Mouse (Mus musculus) kidney, adult 8-10 months (tissue): ENCODE measurements around the gene Vav1.
"Not testable (repeated sequence)": the region's sequence is repeated elsewhere in the genome, so short reads cannot be mapped to it uniquely, and the experiment has no call there.

Experiments
- DNase-seq, 2 experiments: peaks; one replicate each; pipeline ENCODE4 v3.0.0; 2022

Gene Vav1

DNA sequence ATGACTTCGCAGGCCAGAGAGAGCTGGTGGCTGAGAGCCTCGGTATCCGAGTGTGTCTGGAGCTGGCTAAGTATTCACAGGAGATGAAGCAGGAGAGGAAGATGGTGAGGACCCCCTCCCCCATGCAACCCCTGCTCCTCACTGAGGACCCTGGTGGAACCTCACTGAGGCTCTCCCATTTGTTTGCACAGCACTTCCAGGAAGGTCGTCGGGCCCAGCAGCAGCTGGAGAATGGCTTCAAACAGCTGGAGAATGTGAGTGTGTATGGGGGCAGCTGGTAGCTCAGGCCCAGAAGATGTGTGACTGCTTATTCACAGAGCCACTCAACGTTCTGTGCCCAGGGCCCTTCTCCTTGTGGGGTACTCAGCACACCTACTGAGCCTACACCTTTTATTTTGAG is 25.6 kb upstream of the Vav1 start:
- DNase-seq: no peak

DNA sequence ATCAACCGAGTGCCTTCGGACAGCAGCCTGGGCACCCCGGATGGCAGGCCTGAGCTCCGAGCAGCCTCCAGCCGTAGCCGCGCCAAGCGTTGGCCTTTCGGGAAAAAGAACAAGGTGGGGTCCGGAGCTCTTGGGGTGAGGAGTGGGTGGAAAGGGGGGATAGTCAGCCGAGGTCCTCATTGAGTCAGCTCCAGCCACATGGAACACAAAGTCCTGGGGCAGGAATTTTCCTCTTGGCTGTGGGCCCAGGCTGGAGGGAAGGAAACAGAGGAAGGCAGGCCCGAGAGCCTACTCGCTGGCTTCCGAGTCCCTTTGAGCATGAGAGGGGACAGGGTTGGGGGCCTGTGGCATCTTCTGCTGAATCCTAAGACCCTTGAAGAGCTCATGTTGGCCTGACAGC is 23.5 kb upstream of the Vav1 start:
- DNase-seq: peak in 1 of 2 experiments; percentile 47

DNA sequence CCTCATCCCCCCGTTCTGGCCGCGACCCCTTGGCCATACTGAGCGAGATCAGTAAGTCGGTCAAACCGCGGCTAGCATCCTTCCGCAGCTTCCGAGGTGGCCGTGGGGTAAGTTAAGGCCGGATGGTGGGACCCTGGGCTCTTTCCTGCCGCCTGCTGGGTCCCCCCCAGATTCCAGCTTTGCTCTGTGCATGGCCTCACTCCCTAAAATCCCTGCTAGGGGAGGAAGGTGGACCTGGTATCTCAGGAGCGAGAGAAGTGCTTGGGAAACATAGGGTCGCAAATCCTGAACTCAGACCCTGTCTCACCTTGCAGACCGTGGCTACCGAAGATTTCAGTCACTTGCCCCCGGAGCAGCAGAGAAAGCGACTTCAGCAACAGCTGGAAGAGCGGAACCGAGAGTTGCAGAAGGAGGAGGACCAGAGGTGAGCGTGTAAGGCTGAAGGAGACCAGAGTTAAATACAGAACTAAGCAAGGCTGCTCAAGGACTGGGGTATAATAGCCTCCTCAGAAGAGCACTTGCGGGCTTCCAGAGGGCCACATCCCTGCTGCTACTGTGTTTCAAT is 21.9 kb upstream of the Vav1 start:
- DNase-seq: no peak

DNA sequence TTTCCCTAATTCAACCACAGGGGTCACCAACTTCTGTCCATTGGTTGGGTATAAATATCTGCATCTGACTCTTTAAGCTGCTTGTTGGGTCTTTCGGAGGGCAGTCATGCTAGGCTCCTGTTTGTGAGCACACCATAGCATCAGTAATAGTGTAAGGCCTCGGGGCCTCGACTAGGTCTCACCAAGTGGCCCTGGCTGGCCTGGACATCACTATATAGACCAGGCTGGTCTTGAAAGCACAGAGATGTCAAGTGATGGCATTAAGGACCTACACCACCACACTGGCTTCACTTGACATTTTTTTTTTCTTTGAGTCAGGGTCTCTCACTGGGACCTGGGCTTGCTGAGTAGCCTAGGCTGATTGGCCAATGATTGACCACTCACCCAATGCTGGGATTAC is 20.7 kb upstream of the Vav1 start:
- no peak for DNase-seq

DNA sequence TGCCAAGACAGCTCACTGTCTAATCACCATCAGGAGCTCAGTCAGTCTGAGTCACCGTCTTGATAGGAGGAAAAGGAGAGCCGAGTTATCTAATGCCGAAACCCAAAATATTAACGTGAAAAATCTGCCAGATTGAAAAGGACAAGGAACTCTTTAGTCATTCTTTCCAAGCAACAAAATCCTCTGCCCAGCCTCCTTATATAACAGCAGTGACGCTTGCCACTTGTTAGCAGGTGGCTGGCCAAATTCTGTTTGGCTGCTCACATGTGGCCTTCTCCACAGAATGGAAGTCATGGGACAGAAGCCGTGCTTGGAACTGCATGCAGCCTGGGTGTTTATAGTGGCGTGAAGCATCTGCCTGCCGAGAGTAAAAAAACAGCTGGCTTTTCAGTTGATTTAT is 19.2 kb upstream of the Vav1 start:
- no peak for DNase-seq

DNA sequence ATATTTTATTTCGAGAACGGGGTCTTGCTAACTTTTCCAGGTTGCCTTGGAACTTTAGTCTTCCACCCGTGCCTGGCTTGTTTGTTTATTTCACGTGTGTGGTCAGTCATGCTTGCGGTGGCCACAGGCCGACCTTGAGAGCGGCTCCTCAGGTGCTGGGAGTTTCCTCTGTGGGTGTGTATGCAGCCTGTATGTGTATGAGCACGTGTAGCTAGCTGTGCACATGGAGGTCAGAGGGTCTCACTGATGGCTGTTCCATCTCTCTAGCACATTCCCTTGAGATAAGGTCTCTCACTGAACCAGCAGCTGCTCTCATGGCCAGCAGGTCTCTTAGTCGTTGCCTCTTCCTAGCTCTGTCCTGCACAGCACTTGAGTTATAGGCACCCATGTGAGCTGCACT is 18.5 kb upstream of the Vav1 start:
- no peak for DNase-seq

DNA sequence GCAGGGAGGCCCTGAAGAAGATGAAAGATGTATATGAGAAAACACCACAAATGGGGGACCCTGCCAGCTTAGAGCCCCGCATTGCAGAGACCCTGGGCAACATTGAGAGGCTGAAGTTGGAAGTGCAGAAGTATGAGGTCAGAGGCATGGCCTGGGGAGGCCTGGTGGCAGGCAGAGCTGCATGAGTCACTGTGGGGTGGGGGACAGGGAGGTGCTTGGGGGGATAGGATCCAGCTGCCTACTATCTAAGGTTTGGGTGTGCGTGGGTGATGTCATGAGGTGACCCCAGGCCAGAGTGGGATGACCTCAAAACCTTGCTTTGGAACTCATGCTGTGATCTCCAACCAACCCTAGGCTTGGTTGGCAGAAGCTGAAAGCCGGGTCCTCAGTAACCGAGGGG is 17.6 kb upstream of the Vav1 start:
- no peak for DNase-seq

DNA sequence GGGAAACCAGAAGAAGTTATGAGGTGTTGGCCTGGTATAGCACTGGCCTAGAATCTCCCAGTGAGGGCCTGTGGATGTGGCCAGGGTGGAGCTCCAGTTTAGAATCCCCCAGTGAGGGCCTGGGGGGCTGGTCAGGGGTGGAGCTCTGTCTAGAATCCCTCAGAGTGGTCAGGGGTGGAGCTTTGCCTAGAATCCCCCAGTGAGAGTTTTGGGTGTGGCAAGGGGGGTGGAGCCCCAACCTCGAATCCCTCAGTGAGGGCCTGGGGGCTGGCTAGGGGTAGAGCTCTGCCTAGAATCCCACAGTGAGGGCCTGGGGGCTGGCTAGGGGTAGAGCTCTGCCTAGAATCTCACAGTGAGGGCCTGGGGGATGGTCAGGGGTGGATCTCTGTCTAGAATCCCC is 17.1 kb upstream of the Vav1 start:
- DNase-seq: no peak

DNA sequence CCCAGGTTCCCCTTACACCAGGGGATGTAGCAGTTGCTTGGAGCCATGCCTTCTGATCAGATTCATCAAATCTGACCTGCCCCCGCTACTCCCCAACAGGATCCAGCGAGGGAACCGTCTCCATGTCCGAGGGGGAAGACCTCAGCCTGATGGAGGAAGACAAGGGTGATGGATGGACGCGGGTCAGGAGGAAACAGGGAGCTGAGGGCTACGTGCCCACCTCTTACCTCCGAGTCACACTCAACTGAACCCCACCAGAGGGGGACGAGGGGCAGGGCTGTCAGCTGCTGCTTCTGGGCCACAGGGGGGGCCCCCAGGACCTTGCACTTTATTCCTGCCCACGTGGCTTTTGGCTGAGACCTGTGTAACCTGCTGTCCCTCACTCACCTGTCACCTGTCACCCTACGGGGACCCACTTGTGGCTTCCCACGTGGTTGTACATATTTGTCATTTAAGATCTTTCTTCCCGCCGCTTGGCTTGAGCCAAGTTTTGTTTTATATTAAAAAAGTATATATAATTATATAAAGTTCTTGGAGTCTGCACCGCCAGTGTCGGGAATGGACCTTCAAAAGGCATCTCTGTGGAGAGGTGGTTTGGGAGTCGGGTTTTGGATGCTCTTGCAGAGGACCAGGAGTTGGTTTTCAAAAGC is 15.9 kb upstream of the Vav1 start:
- no peak for DNase-seq

DNA sequence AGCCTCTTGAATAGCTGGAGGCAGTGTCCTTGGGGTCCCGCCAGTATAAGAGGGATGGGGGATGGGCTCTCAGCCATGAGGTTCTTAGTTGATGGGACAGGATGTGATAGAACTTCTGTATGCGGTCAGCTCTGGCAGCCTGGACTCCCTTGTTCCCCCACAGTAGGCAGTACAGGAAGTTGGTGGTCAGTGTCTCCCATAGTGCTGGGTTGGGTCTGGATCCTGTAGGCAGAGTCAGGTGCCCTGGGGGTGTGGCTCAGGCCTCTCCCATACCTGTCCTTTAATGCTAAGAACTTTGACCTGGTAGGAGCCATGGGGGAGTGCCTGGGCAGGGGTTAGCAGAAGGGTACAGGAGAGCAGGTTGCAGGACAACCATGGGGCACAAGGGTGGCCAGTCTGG is 14.7 kb upstream of the Vav1 start:
- DNase-seq: no peak

DNA sequence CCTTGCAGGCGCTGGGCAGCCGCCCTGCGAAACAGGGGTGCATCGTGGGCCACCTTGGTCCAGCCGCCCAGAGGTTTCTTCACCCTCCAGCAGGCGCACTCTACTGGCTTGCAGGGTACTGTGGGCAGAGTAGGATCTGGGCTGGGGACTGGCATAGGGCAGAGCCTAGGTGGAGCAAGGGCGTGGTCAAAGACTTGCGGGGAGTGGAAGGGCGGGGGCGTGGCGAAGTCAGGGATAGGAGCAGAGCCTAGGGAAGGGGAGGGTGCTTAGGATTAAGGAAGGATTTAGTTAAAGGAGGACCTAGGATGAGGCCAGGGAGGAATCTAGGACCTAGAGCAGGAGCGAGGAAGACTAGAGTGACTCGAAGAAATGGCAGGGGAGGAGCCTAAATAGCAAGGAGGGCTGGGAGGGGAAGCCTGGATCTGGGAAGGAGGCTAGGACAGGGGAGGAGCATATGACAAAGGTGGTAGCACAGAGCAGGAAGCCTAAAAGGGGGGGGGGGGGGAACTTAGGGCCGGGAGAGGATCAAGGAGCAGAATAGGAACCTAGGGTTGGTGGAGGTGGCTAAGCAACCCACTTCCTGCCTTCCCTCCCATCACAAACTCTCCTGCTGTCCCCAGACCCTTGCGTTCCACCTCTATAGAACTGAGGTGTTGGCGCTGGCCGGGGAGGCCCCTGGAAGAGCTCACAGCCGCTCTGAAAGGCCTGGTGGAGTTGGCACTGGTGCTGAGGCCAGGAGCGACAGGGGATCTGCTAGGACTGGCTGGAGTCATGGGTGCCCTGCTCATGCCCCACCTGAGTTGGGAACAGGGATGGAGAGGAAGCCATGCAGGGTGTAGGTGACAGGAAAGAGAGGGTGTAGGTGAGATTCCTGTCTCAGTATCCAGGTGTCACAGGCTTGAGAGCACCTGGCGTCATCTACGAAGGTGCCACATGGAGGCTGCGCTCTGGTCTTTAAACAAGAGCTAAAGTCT is 13.6 kb upstream of the Vav1 start:
- peak; percentile 93 for DNase-seq

DNA sequence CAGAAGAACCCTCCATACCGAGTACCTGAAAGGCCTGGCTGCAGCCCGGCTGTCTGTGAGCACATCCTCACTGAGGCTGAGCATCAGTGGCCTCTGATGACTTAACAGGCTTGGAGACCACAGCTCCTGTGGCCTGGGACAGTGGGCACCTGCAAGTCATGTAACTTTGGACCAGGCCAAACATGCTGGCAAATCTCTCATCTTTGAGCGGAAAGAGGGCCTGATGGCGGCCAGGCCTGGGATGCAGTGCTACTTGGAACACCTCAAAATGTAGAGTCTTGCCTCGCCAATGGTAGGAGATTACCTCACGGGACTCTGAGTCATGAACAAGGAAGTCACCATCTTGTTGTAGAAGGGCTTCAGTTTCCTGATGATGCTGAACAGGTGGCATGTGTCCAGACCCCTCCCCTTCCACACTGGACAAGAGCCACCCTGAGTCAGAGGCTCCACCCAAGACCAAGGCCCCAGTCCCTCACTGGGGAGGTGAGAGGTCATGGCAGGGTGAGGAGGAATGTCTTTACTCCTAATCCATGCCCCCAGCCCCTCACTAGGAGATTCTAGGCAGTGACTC is 11.3 kb upstream of the Vav1 start:
- no peak for DNase-seq

DNA sequence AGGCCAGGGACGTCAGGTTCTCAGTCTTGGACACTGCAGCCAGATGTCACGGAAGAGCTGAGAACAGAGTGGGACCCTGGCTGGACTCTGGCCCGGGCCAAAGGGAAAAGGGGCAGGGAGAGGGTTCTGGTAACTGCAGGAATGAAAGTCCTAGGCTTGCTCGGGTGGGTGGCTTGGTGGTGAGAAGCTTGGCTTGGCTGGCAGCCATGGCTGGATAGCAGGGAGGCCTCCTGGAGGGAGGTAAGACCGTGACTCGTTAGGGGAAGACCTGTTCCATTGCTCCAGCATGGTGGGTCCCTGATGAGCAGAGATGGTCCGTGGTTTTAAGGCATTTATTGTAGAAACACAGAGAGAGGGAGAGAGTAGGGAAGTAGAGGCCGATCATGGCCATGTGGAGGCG is 7.6 kb upstream of the Vav1 start:
- no peak for DNase-seq

DNA sequence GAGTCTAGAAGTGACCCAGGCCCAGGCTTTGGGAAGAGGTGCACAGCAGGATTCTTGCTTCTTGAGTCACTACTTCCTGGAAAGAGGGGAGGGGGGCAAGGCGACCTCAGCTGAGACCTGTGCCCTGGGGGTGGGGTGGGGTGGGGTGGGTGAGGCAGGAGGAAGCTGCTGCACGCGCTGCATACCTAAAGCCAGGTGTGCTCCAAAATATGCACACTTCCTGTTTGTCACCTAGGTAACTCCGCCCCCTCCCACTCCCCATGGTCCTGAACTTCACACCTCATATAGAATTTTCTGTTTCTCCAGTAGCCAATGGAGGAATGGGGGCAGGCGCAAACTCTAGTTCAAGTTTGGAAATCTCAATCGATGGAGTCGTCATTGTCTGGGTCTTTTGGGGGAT is 5.1 kb upstream of the Vav1 start:
- no peak for DNase-seq

DNA sequence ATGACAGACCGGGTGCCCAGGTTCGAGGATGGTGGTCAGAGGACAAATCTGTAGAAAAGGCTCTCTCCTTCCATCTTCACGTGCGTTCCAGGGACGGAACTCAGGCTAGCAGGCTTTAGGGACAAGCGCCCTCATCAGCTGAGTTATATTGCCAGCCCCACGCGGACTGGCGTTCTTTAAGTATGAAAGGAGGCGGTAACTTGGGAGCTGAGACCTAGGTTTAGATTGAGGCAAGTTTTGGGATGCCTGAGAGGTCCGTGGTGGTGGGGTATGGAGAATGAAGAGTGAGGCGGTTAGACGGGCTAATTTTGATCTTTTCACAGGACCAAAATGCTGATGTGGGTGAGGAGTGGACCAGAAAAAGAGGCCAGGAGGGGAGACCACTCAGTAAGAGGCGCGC is 4.2 kb upstream of the Vav1 start:
- no peak for DNase-seq

DNA sequence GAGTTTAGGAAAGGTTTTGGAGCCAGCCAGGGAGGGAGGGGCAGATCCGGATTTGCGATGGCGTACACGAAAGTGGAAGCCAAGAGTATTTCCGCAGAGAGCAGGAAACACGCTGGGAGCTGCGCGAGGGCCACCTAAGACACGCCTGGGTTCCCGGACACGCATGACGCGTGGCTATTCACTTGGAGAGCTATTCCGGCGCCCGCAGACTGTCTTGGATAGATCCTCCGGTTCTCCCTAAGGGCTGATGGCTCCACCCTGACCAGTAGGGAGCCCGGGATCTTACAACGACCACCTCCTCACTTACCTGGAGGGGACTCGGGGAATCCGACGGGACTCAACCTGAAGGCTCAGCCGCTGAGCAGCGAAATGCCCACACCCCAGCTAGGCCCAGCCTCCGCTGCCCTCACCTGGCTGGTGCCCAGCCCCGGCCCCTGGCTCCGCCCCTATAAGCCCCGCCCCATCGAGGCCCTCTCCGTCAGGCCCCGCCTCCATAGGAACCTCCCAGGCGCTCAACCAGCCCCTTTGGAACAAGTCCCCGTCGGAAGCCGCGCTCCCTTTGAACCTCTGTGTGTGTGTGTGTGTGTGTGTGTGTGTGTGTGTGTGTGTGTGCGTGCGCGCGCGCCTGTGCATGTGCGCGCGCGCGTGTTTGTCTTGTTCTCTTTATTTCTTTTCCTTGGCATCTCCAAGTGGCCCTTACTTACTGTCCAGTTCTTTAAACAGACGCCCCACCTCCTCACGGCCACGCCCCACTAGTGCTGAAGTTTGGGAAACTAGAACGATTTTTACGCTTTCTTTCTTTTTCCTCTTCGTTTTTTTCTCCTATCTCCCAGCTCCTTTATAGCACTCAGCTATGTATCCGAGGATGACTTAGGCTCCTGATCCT is 3.5 kb upstream of the Vav1 start:
- DNase-seq: peak; percentile 88 to 94

DNA sequence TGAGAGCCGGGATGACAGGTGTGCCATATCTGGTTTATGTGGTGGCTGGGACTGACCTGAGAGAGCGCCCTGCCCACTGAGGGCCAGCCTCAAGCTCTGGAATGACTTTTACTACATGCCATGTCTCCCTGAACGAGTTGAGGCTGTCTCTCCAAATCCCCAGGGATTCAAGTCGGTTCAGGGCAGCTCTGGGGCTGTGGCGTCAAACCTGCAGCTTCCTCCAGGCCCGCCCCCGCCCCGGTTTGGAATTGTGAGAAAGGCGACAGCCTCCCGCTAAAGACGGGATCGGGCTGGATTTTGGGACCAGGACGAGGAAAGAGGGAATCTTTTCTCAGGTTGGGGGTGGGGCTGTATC is 2.9 kb upstream of the Vav1 start:
- DNase-seq: peak in 1 of 2 experiments; percentile 20

DNA sequence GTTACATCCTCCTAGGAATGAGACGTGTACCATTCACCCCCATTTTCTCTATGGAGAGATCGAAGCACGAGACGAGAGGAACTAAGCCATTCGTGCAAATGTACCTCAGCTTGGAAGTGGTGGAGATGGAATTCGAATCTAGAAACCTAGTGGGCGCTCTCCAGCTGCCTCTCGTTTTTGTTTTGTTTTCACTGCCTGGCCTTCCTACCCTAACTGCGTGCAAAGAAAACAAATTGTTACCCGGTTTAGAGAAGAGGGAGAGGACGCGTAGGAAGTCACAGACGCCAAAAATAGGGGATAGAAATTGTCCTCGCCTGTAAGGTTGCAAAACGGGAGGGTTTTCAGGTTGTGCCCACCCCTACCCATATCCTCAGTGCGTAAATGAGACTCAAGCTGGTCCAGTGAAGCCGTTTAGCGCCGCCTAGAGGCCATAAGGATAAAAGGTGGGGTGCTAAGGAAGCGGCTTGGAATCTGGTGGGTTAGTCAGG is 2.2 kb upstream of the Vav1 start:
- DNase-seq: peak; percentile 76 to 80

DNA sequence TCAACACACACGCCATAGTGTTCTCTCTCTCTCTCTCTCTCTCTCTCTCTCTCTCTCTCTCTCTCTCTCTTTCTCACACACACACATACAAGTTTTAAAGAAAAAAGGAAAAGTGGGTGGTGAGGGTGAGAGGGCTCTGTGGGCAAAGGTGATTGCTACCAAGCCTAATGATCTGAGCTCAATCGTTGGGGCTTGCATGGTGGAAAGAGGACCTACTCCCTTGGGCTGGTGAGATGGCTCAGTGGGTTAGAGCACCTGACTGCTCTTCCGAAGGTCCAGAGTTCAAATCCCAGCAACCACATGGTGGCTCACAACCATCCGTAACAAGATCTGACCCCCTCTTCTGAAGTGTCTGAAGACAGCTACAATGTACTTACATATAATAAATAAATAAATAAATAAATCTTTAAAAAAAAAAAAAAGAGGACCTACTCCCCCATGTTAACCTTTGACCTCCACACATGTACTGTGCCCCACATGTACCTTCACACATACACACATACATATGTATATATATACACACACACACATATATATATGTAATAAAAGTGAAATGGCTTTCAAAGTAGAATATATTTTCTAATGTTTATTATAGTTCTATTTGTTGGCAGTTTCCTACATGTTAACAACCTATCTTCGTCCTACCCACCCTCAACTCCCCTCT is 1.2 kb upstream of the Vav1 start:
- not testable (repeated sequence) for DNase-seq

DNA sequence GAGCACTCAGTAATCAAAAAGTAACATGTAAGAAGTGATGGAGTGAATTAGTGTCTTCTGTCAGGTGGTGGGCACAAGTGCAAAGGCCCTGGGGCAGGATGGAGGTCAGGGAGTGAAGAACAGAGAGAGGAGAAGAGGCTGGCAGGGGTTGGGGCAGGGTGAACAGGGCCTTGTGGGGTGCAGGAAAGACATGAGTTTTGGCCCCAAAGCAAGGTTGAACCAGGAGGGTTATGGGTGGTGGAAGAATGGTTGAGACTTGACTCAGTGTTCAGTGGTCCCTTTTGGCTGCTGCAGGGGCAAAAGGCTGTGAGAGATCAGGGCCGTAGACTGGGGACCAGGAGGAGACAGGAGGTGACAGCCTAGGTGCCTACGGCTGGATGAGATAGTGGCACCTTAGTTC is 363 bp upstream of the Vav1 start:
- no peak for DNase-seq

DNA sequence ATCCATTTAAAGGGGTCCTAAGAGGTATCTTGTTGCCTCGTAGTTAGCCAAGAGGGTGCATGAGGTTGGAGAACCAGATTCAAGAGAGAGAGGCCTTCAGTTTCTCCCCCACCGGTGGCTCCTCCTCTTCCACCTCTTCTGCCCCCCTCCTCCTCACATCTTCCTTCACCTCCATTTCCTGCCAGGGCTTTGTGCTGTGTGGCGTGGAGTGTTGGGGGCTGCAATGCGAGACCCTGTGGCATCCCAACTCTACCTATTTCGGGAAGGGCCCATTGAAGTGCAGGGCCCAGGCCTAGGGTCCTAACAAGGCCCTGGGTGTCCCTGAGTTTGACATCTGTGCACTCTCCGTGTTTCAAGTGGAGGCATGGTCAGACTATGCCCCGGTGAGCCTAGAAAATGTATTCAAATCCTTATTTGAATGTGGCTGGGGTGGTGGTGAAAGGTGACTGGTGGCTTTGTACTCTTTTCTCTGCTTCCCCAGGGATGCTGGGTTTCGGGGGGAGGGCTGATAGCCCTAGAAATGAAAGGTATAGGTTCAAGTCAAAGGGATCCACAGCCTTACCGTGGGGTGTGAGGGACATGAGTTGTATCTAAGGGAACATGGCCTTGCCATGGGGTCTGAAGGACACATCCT is 808 bp downstream of the Vav1 start:
- DNase-seq: no peak

DNA sequence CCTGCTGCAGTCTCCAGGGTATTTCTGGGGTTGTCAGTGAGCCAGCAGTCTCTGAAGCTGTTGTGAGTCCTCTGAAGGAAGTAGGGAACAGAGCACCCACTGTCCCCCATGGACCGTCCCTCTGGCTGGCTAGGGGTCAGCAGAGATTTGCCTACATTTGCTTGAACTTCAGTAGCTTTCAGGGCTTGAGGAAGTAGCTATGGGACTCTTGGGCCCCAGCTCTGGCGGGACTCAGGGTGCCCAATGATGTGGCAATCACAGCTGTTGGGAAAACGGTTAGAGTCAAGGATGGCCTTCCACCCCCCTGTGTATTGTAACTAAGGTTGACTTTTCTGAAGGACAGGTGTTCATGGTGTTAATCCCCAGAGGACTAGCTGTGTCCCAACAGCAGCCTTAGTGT is 1.5 kb downstream of the Vav1 start:
- no peak for DNase-seq
